Mouse (Mus musculus) adrenal gland (tissue): Measurements from ENCODE around the gene Acads.
"Not testable (repeated sequence)": the region's sequence is repeated elsewhere in the genome, so short reads cannot be mapped to it uniquely, and the experiment has no call there.

Source experiments
- intact Hi-C: fragments of 180-260 bp; cut with DNase I; formaldehyde crosslinking; loops from one replicate; pipeline ENCODE4 v1.15.1; 2025

Acads gene

GRCm38 (mm10) chr5:115126578-115127312 is 7.6 kb upstream of the Acads start:
- intact Hi-C loops, result loop anchor here (5.0 kb wide), 2 partner anchors 36 to 106 kb away; no protein-coding TSS in a partner anchor

- intact Hi-C loops, result loop anchor here (5.0 kb wide), 2 partner anchors 37 to 107 kb away; no protein-coding TSS in a partner anchor
These were observed 6.2 kb upstream of the Acads start for GRCm38 (mm10) chr5:115125211-115125871.

GRCm38 (mm10) chr5:115124690-115125089 is 5.5 kb upstream of the Acads start:
- intact Hi-C loops, result loop anchor here (5.0 kb wide), 2 partner anchors 38 to 108 kb away; no protein-coding TSS in a partner anchor

GRCm38 (mm10) chr5:115120978-115121377 is 1.8 kb upstream of the Acads start:
- intact Hi-C loops, result no loop called here

GRCm38 (mm10) chr5:115117467-115117866 is 1.7 kb downstream of the Acads start:
- intact Hi-C loops, result no loop called here

- intact Hi-C loops, result no loop called here
These were observed 2.7 kb downstream of the Acads start for GRCm38 (mm10) chr5:115116426-115116825.

- intact Hi-C loops, result no loop called here
These were observed 4.6 kb downstream of the Acads start for GRCm38 (mm10) chr5:115114501-115114900.

- intact Hi-C loops, result no loop called here
These were observed 5.9 kb downstream of the Acads start for GRCm38 (mm10) chr5:115113244-115113643.

GRCm38 (mm10) chr5:115111156-115111555 is 8.0 kb downstream of the Acads start:
- intact Hi-C loops, result no loop called here

- intact Hi-C loops, result not testable (repeated sequence)
These were observed 15.9 kb downstream of the Acads start for GRCm38 (mm10) chr5:115103253-115103652.

GRCm38 (mm10) chr5:115102231-115102630 is 16.9 kb downstream of the Acads start:
- intact Hi-C loops, result no loop called here

GRCm38 (mm10) chr5:115100473-115100872 is 18.7 kb downstream of the Acads start:
- intact Hi-C loops, result no loop called here

- intact Hi-C loops, result no loop called here
These were observed 19.2 kb downstream of the Acads start for GRCm38 (mm10) chr5:115099991-115100390.

GRCm38 (mm10) chr5:115099530-115099929 is 19.6 kb downstream of the Acads start:
- intact Hi-C loops, result no loop called here

GRCm38 (mm10) chr5:115098195-115098594 is 21.0 kb downstream of the Acads start, which contains the start of gene Gm10401:
TSS of gene Gm10401 (minus strand) at chr5:115098295.
- intact Hi-C loops, result no loop called here

- intact Hi-C loops, result no loop called here
These were observed 27.4 kb downstream of the Acads start for GRCm38 (mm10) chr5:115091776-115092175.

GRCm38 (mm10) chr5:115091015-115091414 is 28.1 kb downstream of the Acads start:
- intact Hi-C loops, result no loop called here

- intact Hi-C loops, result no loop called here
These were observed 29.4 kb downstream of the Acads start for GRCm38 (mm10) chr5:115089592-115090268.

GRCm38 (mm10) chr5:115085675-115086074 is 33.5 kb downstream of the Acads start:
- intact Hi-C loops, result no loop called here

- intact Hi-C loops, result no loop called here
These were observed 35.7 kb downstream of the Acads start for GRCm38 (mm10) chr5:115083492-115083891.

GRCm38 (mm10) chr5:115081636-115082035 is 37.5 kb downstream of the Acads start:
- intact Hi-C loops, result no loop called here
